Mouse (Mus musculus) fat pad, adult 2 months (tissue): Measurements from ENCODE around the gene Unc13d.
"Not testable (repeated sequence)": the region's sequence is repeated elsewhere in the genome, so short reads cannot be mapped to it uniquely, and the experiment has no call there.

Experiments used
- DNase-seq: peaks from one replicate; pipeline ENCODE4 v3.0.0-alpha.2; 2011; ENCODE audit warnings: low read depth, low spot score; ENCODE audit errors: extremely low read depth

The Unc13d gene

GRCm38 (mm10) chr11:116077446-116078204 lies at the start of gene Unc13d:
Gene Unc13d (minus strand): TSS chr11:116077961.
- DNase-seq = no peak

- DNase-seq = no peak
Observed at GRCm38 (mm10) chr11:116126261-116126660, 48.5 kb upstream of the Unc13d start.

- not testable (repeated sequence) for DNase-seq
Observed at GRCm38 (mm10) chr11:116121731-116122245, 44.0 kb upstream of the Unc13d start.

DNA sequence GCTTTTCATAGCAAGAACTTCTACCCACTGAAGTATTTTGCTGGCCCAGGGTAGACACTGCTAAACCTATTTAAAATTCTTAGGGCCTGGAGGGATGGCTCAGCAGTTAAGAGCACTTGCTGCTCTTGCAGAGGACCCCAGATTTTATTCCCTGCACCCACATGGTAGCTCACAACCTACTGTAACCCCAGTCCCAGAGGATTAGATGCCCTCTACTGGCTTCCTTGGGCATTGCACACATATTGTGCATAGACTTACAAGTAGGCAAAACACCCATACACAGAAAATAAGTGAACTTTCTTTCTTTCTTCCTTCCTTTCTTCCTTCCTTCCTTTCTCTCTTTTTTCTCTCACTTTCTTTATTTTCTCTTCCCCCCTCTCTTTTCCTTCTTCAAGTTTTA lies 40.1 kb upstream of the Unc13d start:
- DNase-seq = no peak

DNA sequence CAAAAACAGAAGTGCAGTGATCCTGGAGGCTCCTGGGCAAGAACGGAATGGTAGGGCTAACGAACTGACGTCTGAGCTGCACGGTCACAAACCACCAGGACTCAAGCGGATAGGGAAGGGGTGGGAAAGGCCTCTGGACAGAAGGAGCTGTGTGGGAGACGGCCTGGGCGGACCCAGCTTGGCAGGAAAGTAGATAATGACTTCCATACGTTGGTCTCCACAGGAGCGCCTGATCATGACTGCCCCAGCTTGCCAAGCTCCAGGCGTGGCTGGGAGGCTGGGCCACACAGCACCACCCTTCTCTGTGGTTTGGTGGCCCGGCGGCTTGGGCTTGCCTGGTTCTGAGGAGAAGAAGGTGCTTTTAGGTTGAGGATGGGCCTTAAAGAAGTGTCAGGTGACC lies 39.5 kb upstream of the Unc13d start:
- DNase-seq = no peak

DNA sequence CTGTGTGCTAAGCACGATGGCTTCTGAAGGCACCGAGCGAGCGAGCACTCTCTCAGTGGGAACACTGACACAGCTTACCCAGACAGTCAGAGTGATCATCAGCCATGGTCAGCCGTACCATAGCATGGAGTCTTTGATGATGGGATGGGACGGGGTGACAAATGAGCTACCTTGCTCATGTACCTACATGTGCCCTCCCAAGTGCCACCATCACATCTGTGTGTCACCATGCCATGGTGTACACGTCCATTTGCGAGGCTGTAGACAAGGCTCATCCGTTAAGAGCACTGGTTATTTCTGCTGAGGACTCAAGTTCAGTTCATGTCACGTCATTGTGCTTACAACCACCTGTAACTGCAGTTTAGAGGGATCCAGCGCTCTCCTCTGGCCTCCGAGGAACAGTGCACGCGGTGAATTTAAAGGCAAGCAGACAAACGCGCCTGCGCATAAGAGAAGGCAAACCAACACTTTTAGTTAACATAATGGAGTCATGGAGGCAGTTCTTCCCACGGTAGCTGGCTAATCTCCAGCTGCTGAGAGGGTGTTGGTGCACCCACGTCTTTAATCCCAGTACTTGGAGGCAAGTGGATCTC lies 33.9 kb upstream of the Unc13d start:
- DNase-seq = no peak

DNA sequence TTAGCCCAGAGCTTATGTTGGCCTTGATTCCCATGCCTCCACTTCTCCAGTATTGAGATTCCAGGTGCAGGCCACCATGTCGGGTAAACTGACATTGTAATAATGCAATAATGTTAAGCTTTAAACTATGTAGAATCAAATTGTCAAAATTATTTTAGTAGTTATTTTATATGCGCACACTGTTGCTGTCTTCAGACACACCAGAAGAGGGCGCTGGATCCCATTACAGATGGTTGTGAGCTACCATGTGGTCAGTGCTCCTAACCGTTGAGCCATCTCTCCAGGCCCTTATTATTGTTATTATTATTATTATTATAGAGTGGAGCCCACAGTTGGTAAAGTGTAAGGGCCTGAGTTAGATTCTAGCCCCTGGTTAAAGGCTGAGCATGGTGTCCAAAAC lies 33.3 kb upstream of the Unc13d start:
- no peak for DNase-seq

DNA sequence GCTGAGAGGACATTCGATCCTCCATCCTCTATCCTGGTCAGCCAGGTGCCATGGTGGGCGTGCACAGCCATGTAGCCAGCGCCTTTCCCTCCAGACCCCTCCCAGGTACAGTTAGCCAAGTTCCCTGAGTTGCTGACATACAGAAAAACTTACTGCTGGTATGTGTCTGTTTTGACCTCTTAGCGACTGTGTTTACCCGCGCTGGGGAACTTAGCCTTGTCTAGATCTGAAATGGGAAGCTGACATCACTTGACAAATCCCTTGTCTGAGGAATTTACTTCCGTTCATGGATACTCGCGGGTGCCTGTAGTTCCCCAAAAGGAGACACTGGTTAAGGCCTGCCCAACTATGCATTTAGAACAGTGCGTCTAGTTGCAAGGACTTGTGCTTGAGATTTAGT lies 32.8 kb upstream of the Unc13d start:
- DNase-seq = no peak

DNA sequence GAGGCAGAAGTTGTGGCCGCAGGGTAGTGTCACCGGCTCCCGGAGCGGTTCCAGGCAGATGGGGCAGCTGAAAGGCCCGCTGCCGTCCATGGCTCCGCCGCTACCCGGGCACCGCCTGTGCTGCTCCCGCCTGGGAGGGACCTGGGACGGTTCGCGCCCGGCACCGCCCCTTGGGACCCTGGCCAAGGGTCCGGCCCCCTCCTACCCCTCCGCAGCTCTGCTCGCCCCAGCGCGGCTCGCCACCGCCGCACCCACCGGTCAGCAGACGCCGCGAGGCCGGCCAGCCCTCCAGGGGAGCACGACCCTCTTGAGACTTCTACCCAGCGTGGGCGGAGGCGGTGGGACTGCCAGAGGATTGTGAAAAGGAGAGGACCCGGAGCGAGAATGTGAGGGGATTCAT lies 32.4 kb upstream of the Unc13d start:
- no peak for DNase-seq

- no peak for DNase-seq
Observed at GRCm38 (mm10) chr11:116109441-116110081, 31.8 kb upstream of the Unc13d start.

DNA sequence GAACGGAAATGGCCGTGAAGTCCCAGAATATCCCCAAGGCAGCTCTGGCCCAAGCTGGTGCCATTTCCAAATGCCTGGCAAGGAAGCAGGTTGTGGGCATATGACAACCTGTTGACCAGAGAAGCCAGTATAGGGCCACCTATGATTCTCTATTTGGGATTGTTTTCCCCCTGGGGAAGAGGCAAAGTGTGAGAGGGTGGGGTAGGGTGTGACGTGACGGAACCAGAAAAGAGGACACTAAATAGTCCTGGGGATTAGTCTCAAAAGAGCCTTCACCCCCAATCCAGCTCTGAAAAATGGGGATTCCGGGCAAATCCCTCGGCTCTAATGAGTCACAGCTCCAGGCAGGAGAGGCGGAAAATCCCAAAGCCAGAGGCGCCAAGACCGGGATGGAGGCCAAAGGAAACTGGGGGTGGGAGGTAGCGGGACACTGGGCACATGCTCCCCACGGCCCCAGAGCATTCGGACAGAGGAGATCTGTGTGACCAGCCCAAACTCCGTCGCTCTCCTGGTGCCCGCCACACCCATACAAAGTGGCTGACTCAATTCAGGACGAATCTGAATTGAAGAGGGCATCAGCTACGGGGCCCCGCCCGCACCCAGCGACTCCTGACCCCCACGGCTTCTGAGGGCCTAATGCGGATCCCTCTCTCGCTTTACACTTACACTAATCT lies 30.8 kb upstream of the Unc13d start:
- DNase-seq = no peak

DNA sequence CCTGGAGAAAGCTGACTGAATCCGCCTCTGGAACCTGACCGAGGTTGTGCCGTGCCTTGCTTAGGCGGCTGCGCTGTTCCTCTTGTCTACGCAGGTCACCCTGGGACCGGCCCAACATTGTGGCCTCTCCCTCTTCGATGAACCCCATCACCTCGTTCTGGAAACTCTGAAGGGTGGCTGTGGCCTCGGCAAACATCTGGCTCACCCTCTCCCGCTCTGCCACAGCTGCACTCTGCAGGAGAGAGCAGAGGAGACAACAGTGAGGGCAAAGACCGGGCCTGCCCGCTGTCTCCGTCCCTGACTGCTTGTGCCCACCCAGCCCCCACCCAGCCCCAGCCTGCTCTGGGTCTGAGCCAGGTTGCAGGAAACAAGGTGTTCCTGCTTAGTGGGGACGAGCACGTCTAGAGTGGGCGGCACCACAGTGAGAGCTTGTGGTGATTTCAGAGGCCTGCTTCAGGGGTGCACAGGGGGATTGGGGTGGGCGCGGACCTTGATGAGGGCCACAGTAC lies 30.1 kb upstream of the Unc13d start:
- DNase-seq = no peak

- DNase-seq = no peak
Observed at GRCm38 (mm10) chr11:116106963-116107776, 29.4 kb upstream of the Unc13d start.

DNA sequence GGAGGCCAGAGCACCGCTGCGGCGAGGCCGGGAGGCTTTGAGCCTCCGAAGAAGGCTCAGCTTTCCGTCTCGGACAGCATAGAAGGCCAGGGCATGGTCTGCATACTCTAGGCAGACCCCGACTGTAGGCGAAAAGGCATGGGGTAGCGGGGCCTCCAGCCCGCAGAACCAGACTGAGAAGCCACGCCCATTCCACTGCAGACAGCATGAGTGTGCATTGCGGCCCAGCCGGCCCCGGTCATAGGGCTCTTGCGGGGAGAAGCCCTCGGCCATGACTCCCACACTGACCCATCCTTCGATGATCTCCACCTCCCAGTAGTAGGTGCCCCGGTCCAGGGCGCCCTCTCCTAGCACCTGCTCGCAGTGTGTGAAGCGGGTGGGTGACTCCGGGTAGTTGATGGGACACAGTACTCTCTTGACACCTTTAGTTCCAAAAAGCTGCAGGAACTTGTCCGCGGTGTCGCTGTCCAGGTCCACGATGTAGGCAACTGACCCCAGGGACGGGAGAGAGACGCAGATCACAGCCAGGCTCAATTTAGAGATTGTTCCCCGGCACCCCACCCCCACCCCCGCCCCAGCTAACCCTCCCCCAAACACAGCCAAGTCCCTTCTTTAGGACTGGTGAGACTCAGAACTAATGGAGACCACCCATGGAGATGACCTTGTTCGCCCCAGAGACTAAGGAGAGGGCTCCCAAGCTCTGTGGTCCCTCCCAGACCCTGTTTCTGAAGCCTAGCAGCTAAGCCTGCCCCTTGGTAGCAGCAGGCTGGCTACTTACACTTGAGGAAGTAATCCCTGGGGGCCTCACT lies 28.6 kb upstream of the Unc13d start:
- no peak for DNase-seq

- no peak for DNase-seq
Observed at GRCm38 (mm10) chr11:116105065-116105464, 27.3 kb upstream of the Unc13d start.

DNA sequence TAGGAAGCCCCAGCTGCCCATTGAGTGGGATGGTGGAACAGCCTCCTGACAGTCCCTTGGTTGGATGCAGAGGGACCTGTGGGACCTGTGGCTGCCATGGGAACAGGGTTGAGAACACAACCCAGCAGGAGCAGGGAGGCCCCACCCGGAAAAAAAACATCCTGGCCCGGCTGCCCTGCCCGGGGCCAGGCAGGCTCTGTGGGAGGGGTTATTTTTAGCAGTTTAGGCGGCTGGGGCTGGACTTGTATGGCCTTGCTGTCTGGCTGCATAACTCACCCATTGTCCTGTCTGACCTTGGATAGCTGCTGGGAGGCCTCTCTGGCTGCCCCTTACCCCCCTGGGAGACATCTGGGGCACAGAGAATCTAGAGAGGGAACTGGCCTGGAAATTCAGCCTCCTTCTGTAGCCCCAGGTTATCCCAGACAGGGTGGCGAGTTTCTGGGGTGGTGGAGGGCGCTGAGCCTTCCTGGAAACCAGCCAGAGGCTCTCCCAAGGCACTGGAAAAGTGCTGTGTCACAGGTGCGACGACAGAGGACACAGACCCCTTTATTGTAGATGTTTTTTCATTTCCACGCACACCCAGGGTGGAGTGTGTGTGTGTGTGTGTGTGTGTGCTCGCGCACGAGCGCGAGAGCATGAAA lies 26.4 kb upstream of the Unc13d start:
- DNase-seq = no peak

- DNase-seq = no peak
Observed at GRCm38 (mm10) chr11:116103572-116103971, 25.8 kb upstream of the Unc13d start.

DNA sequence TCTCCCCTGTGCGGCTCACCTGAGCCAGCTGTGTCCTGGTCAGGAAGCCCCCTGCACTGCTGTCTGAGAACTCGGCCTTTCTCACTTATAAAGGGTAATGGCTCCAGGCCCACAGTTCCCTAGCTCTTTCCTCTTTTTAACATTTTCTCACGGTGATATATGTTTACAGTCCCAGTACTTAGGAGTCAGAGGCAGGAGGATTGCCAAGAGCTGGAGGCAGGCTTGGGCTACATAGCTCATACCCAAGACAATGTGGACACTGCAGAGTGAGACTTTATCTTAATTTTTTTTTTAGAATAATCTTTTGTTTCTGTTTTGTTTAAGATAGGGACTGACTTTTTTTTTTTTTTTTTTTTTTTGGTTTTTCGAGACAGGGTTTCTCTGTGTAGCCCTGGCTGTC lies 24.7 kb upstream of the Unc13d start:
- no peak for DNase-seq

- DNase-seq = no peak
Observed at GRCm38 (mm10) chr11:116101931-116102381, 24.2 kb upstream of the Unc13d start.
